Mouse (Mus musculus) liver, adult (tissue): Measurements from ENCODE around the gene Mapk12.

Experiments
- GATA4 ChIP-seq: IDR thresholded peaks from 2 replicates; pipeline ENCODE4 v1.6.1; 2014; ENCODE audit warnings: mild to moderate bottlenecking, low read length; ENCODE audit not compliant: insufficient replicate concordance

Gene Mapk12

DNA sequence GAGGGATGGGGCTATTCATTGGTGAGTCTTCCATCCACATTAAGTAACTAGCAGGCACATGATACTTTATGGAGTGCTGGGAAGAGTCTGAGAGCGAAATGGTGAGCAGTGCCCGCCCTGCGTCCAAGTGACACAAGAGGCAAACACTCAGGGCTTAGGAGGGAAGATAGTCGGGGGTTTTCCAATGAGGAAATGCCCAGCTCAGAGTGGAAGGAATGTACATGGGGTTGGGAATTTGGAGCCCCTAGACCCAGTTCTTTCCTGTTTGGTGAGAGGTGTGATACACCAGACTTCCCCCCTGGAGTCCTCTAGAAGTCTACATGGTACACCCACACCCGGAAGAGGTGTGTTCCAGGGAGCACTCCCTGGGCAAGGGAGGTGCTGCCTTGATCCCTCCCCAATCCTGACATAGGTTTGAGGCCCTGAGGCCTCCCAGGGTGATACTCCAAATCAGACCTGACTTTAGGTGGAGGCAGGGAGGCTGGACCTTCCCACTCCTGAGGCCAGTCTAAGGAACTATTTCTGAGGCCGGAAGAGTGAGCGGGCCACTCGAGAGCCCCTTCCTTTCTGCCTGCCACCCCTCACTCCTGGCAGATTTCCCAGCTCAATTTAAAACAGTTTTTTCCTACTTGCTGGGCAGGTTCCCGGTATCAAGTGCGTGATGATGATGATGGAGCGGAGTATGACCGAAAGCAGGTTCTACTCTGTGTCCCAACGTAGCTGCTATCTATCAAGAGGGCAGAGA, 35.1 kb upstream of the Mapk12 start:
- no peak for TF ChIP-seq GATA4

DNA sequence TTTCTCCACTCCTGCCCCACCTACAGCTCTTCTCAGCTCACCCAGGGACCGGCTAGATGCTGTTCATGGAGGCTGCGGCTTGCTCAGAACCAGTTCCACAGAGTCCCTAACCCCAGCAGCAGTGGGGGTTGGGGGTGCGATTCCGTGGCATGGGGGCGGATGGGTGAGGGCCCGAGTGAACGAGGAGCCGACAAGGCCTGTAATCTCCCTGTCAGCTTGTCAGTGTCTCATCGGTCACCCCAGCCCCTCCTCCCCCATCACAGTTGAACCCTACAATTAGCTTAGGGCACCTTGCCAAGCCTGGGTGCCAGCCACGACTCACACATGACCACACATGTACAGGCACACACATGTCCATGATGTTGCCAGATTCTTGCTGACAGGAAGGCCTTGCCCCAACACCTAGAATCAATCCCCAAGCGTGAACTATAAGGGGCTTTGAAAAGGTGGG, 34.4 kb upstream of the Mapk12 start:
- TF ChIP-seq GATA4 = no peak

DNA sequence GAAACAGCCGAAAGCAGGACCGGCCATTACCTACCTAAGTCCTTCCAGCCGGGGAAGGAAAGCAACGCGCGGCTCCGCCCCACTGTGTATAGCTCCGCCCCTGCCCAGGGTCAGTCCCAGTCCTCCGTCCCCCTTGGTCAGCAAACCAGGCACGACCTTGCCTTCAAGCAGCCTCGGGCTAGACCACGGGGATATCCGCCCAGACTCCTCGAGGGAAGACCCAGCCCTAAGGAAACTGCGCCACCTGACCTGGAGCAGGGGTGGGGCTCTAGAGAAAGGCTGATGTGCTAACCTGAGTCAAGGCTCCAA, 33.4 kb upstream of the Mapk12 start:
- no peak for TF ChIP-seq GATA4

DNA sequence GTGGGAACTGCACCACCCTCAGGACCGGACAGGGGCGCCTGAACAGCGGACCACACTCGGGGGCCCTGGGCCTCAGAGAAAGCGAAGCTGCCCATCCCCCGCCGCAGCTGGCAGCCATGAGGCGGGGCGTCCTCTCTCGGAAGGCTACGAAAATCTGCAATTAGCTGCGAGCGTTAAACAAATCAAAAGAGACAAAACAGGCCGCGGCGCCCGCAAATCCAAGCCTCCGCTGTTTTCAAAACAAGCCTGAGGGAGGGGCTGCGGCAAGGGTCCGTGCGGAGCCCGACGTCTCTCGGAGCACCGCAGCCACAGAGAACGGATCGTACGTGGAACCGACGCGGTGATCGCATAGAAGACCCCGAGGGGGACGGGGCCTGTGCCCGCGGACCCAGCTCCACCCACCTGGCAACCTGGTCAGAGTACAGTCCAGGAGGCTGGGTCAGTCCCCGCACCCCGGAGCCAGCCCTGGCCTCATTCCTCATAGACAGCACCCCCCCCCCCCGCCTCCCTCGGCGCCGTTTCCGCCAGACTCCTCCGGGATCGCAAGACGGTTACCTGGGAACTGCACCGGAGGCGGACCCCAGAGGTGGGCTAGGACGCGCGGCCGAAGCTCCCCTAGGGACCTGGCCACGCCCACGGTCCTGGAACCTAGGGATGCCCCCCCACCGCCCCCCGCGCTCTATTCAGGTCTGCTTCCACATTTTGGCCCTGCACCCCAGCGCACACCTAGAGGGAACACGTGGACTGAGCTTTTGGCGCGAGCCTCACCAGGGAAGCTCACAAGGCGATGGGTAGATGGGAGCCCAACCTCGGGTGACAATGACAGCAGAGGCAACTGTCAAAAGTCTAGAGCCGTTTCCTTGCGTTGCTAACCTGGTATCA, 32.8 kb upstream of the Mapk12 start:
- no peak for TF ChIP-seq GATA4

DNA sequence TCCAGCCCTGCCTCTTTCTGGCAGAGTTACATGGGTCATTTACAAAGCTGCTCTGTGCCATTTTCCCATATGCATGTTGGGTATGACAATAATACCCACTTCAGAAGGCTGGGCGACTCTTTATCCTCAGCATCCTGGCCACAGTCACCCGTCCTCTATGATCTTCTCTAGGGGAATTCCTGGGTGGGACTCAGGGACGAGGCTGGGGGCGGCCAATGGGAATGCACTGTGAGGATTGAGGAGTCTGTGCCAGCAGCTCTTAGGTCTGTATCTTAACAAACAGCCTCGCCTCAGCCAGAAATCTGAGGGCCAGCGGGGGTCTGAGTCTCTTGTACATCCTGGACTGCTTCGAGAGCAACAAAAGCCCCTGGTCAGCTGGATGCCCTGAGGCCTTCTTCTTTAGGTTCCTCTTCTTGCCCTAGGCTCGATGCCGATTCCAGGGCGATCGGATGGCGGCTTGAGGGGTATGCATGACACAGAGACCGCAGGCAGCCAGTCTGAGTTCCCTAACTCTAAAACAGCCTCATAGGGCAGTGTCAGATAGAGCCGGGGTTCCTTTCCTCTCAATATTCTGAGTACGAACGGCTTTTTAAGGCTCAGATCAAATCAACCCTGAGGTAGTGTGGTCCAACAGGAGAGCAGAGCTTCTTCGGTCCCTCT, 31.9 kb upstream of the Mapk12 start:
- TF ChIP-seq GATA4 = no peak

DNA sequence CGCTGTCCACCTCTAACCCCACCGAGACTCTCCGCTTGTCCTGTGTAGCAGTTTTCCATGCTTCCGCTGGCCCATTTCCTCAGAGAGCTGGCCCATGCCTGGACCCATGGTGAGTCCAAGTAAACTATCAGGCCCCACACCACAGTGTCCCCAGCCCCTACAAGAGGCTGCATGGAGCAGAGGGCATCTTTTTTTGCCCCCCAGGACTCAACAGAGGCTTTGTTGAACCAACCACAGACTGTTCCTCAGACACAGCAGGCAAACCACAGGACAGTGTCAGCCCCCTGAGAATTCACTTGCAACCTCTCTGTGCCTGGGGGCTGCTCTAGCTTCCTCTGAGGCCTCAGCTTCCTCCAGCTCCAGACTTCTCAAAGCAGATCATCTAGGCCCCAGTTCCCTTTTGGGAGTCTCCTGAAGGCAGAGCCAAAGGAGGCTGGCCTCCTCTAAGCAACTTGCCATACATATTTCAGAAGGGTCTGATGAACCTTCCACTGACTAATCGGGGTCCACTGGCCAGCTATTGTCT, 31.1 kb upstream of the Mapk12 start:
- TF ChIP-seq GATA4 = no peak

DNA sequence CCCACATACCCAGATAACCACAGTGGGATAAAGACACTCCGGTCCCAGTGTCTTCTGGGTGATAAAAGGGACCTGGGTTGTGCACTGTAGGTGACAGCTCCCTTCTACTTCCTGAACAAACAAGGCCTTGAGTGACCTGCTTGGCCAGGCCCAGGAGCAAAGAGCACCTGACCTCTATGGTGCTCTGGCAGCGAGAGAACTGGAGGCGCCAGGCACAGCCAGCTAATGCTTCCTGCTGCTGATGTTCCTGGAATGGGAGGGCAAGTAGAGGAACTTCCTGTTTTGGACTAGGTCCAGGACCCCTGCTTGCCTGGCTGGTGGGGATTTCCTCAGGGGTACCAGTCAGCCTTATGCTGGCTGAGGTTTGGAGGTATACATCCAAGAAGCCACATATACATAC, 29.6 kb upstream of the Mapk12 start:
- peak; percentile 48; the same call in 1 of the 2 replicates for TF ChIP-seq GATA4

DNA sequence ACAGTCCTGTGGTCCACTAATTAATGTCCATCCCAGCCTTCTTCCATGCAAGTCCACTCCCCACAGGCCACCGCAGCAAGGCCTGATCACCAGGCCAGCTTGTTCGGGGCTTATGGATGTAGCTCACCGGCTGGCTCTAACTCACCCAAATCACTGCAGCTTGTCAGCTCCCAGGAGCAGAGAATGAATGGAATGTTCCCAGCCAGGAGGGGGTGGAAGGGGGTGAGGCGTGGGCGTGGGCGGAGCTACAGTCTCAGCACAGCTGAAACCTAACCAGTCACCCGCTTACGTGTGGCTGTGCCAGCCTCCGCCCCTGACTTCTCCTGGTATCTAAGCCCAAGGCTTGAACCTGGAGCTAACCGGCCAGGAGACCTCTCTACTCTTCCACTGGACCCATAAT, 28.9 kb upstream of the Mapk12 start:
- TF ChIP-seq GATA4 = no peak

DNA sequence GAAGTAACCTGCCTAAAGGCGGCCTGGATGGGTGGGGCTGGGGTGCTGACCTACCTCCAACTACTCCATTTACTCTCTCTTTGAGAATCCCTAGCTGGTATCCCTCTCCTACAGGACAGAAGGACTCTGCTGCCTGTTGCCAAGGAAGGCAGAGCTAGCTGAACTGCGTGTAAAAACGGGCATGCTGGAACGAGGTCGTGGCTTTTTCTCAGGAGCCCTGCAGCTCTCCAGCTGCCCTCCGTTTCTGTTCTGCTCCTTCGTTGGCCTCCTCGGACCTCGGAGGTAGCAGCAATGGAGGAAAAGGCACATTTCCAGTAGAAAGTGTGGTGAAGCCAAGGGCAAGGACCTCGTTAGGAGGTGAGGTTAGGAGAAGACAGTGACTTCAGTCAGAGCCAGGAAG, 28.4 kb upstream of the Mapk12 start:
- TF ChIP-seq GATA4 = no peak

DNA sequence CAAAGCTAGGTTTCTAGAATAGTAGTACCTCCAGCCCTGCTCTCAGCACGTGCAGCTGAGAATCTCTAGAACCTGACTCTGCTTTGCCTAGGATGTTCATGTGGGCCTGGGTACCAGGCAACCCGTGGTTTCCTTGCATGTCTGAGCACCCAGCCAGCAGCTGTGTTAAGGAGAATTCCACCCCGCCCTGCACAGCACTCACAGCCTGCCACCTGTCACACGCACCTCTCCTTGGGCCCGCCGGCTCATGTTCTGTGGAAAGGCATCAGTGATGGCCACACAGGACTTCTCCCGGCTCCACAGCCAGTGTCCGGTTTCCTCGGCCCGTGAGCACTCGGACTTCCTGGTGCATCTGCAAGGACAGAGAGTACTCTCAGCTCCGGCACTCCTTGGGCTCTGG, 25.0 kb upstream of the Mapk12 start:
- TF ChIP-seq GATA4 = no peak

DNA sequence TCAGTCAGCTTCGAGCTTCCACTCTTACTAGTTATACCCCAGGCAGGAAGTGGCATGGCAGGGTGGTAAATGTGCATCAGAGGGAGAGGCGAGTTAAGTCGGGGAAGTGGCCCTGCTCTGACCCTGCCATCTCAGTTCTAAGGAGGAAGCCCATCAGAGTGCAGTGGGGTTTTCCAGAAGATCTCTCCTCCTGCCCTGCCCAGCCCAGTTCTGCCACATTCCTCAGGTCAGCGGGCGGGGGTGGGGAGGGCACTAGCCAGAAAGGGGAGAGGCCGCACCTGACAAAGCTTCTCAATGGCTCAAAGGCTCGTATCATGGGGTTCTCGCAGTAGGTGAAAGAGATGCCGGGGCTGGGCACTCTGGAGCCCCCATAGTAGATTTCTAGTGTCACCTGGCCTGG, 20.9 kb upstream of the Mapk12 start:
- no peak for TF ChIP-seq GATA4

DNA sequence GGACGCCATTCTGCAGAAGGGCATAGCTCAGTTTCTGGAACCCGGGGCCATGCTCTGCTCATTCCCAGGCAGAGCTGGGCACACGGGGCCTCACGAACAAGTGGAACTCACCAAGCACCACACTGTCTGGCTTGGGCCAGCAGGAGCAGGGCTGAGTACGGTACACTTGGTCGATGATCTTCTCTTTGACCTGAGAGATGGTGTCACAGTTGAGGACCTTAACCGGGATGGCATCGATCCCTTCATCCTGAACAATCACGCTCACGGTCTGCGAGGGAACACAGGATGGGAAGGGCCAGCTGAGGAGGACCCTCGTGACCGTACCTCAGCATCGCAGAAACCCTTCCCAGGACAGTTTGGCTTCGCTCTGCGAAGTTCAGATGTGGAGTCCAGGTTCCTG, 18.0 kb upstream of the Mapk12 start:
- no peak for TF ChIP-seq GATA4

DNA sequence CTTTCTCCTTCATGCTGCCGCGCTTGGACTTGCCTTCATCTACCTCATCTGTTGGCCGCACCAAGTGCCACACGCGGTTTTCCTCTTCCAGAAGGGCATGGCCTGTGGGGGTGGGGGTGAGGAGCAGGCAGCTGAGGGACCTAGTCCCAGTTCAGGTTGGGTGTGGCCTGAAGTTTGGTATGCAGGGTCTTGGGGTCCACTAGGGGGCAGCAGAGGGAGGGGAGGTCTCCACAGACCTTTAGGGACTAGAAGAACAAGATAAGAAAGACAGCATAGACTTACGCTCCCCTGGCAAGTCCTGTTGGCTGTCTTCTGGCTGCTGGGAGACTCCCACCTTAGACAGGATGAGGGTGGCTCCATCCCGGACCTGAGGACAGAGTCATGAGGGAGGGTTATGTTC, 17.5 kb upstream of the Mapk12 start:
- no peak for TF ChIP-seq GATA4

DNA sequence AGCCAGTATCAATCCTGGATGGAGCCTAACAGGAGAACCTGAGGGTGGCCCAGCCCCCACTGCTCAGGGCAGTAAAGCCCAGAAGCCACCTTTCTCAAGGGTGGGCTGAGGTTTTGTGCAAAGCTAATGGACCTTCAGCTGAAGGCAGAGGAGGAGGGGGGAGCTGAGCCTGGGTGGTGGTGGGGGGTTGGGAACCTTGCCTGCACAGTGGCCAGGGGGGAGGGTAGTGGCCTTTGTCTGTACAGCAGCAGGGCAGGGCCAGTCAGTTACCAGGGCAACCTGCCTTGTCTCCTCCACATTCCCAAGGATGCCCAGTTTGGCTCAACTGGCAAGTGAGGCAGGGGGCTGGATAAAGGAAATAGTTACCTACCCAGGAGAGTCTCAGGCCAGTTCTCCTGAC, 11.8 kb upstream of the Mapk12 start:
- no peak for TF ChIP-seq GATA4

DNA sequence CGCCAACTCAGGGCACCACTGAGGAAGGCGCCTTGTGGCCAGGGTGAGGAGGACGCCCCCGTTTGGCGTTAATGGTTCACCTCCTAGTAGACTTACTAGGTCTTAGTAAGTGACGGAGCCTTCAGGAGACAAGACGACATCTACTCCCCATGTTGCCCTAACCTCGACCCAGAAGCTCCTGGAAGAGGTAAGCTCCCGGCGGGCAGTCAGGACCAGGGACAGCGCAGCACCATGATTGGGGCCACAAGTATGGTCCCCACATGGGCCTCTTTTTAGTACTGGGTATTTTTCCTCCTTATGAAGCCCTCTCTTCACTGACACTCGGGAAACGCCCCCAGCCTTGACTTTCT, 9.5 kb upstream of the Mapk12 start:
- no peak for TF ChIP-seq GATA4
